ENCODE assay signal across 24 mouse cellular contexts in genomic region chr16:87676182-87676581, GRCm38 (mm10). TPM values are rescaled to one million over a fixed set of nuclear protein-coding genes. Genes with fewer than 3 reads are reported as not detected.
DNase-seq lines count a peak whose midpoint lies in the region; ATAC-seq and TF ChIP-seq lines count a peak whose summit lies in the region.
"Had no signal": no experiment of that assay in that cellular context is flagged by ENCODE, and none has a peak within 500 bp of the region (broad histone marks: within the 10 kb centered on the region; RNA-seq: fewer than 3 reads in every experiment).

No protein-coding gene starts in this region.

- DNase-seq in kidney, adult 11 months, result peak; percentile 81
- no peak for DNase-seq in lung, adult 18-20 months
- peak; percentile 29 for DNase-seq in kidney, postnatal 14 days
- DNase-seq in liver, postnatal 0 days, result peak; percentile 38
- no peak for DNase-seq in frontal cortex, adult 2 months (ENCODE audit: extremely low spot score in 1 of 2, low spot score in 1 of 2)
- DNase-seq: adrenal gland, adult 2 months; cerebellum, postnatal 14 days; gastrocnemius, postnatal 14 days; heart, adult 2 months; heart, postnatal 4 days; layer of hippocampus, adult 9-11 months; thymus, postnatal 14 days had no signal

- no peak overlapping the region for H3K9ac ChIP-seq in kidney, embryonic 14.5 days (ENCODE audit: low read depth, low read length)
- no peak overlapping the region for H3K9ac ChIP-seq in lung, embryonic 16.5 days (ENCODE audit: low read length)
- no peak overlapping the region for H3K9ac ChIP-seq in liver, postnatal 0 days (replicated peaks)
- H3K9ac ChIP-seq: forebrain, embryonic 12.5 days; heart, embryonic 15.5 days; limb, embryonic 12.5 days; lung, embryonic 15.5 days; neural tube, embryonic 15.5 days had no signal

- no peak for TF ChIP-seq CTCF in liver, postnatal 0 days (IDR thresholded peaks at IDR 0.05; ENCODE audit: low read depth)

- H3K36me3 ChIP-seq in kidney, embryonic 14.5 days (ENCODE audit: control insufficient read depth, insufficient read depth, low read length), result no peaks in the 10 kb centered on the region
- H3K36me3 ChIP-seq in lung, embryonic 16.5 days (ENCODE audit: control insufficient read depth, insufficient read depth, low read length), result no peaks in the 10 kb centered on the region
- H3K36me3 ChIP-seq in liver, postnatal 0 days (replicated peaks; ENCODE audit: insufficient read depth, low read length), result no peaks in the 10 kb centered on the region
- H3K36me3 ChIP-seq: embryonic facial prominence, embryonic 10.5 days; forebrain, embryonic 12.5 days; heart, embryonic 15.5 days; limb, embryonic 12.5 days; lung, embryonic 15.5 days; neural tube, embryonic 15.5 days had no signal

- ATAC-seq in kidney, embryonic 14.5 days (ENCODE audit: low FRiP score, low TSS enrichment), result no peak
- no peak for ATAC-seq in lung, embryonic 16.5 days (ENCODE audit: low read depth)
- peak; percentile 93 for ATAC-seq in liver, postnatal 0 days
- ATAC-seq: hindbrain, embryonic 16.5 days; midbrain, embryonic 16.5 days had no signal

- H3K27ac ChIP-seq in kidney, embryonic 14.5 days (ENCODE audit: low read depth, low read length), result no peak overlapping the region
- H3K27ac ChIP-seq in lung, embryonic 16.5 days (ENCODE audit: low read length), result peak overlapping the region; percentile 30; the same call in 1 of the 2 replicates
- 0 out of 2 replicates have a peak overlapping the region, but pooled peaks have one; percentile 23 for H3K27ac ChIP-seq in liver, postnatal 0 days (ENCODE audit: low read depth)
- H3K27ac ChIP-seq: embryonic facial prominence, embryonic 10.5 days; forebrain, embryonic 12.5 days; heart, adult 2 months; kidney, postnatal 0 days; limb, embryonic 12.5 days; lung, embryonic 15.5 days; neural tube, embryonic 15.5 days had no signal

- WGBS in kidney, embryonic 14.5 days, result 73% methylated on average over 10 of the region's 10 CpGs
- 48% methylated on average over 10 of the region's 10 CpGs for WGBS in lung, embryonic 16.5 days
- 58% methylated on average over 10 of the region's 10 CpGs for WGBS in liver, postnatal 0 days (ENCODE audit: insufficient replicate concordance)

- peak; percentile 71; the same call in 1 of the 2 replicates for TF ChIP-seq EP300 in liver, postnatal 0 days (IDR thresholded peaks at IDR 0.05; ENCODE audit: low read depth)

- H3K27me3 ChIP-seq in kidney, embryonic 14.5 days (ENCODE audit: control insufficient read depth, insufficient read depth, low read length), result no peaks in the 10 kb centered on the region
- H3K27me3 ChIP-seq in lung, embryonic 16.5 days (ENCODE audit: control insufficient read depth, insufficient read depth, low read depth, low read length), result no peaks in the 10 kb centered on the region
- H3K27me3 ChIP-seq in liver, postnatal 0 days (ENCODE audit: insufficient read depth, low read length), result no peaks in the 10 kb centered on the region
- H3K27me3 ChIP-seq: forebrain, embryonic 12.5 days; heart, embryonic 15.5 days; limb, embryonic 12.5 days; lung, embryonic 15.5 days; megakaryocyte, embryonic 14.5 days; neural tube, embryonic 15.5 days had no signal

- H3K4me1 ChIP-seq in kidney, embryonic 14.5 days (ENCODE audit: control insufficient read depth, insufficient read depth, low read length), result no peaks in the 10 kb centered on the region
- H3K4me1 ChIP-seq in lung, embryonic 16.5 days (replicated peaks; ENCODE audit: control insufficient read depth, insufficient read depth, low read length), result peaks cover 3% of the 10 kb centered on the region; the same call in 1 of the 2 replicates
- 0 out of 2 replicates have a peak, but pooled peaks cover 2% of the 10 kb centered on the region for H3K4me1 ChIP-seq in liver, postnatal 0 days (ENCODE audit: insufficient read depth)
- H3K4me1 ChIP-seq: forebrain, embryonic 12.5 days; limb, embryonic 12.5 days; neural tube, embryonic 15.5 days had no signal

- no peak overlapping the region for H3K4me3 ChIP-seq in kidney, embryonic 14.5 days (ENCODE audit: low read length)
- H3K4me3 ChIP-seq in lung, embryonic 16.5 days (ENCODE audit: low read length), result no peak overlapping the region
- H3K4me3 ChIP-seq in liver, postnatal 0 days (ENCODE audit: low read depth, low read length), result no peak overlapping the region
- H3K4me3 ChIP-seq: embryonic facial prominence, embryonic 10.5 days; forebrain, embryonic 12.5 days; heart, adult 2 months; heart, embryonic 15.5 days; limb, embryonic 12.5 days; lung, embryonic 15.5 days; megakaryocyte, embryonic 14.5 days; neural tube, embryonic 15.5 days had no signal

- no peak overlapping the region for H3K4me2 ChIP-seq in kidney, embryonic 14.5 days (replicated peaks; ENCODE audit: low read depth, low read length)
- H3K4me2 ChIP-seq in lung, embryonic 16.5 days (ENCODE audit: low read depth, low read length), result no peak overlapping the region
- H3K4me2 ChIP-seq in liver, postnatal 0 days (ENCODE audit: low read depth, low read length), result no peak overlapping the region
- H3K4me2 ChIP-seq: forebrain, embryonic 12.5 days; heart, embryonic 15.5 days; limb, embryonic 12.5 days; lung, embryonic 15.5 days; neural tube, embryonic 15.5 days had no signal

- no peaks in the 10 kb centered on the region for H3K9me3 ChIP-seq in kidney, embryonic 14.5 days (ENCODE audit: control insufficient read depth, low read length)
- H3K9me3 ChIP-seq in lung, embryonic 16.5 days (ENCODE audit: control insufficient read depth, low read length), result no peaks in the 10 kb centered on the region
- no peaks in the 10 kb centered on the region for H3K9me3 ChIP-seq in liver, postnatal 0 days (ENCODE audit: low read length)
- H3K9me3 ChIP-seq: embryonic facial prominence, embryonic 10.5 days; forebrain, embryonic 12.5 days; heart, embryonic 15.5 days; limb, embryonic 12.5 days; lung, embryonic 15.5 days; neural tube, embryonic 15.5 days had no signal

RNA-seq across cellular contexts. Expression of gene Bach1, which starts 22.6 kb away (rescaled TPM):
- polyA plus RNA-seq in kidney, embryonic 14.5 days (2014; fragmentation: Nextera tagmentation; extraction: Ambion mirVana), result 9.8 and 19.6 TPM in 2 replicates
- 7.8 and 8.8 TPM in 2 replicates for polyA plus RNA-seq in lung, embryonic 16.5 days (2015; fragmentation: Nextera tagmentation; extraction: Ambion mirVana)
- polyA plus RNA-seq in liver, postnatal 0 days (2015; fragmentation: Nextera tagmentation; extraction: Ambion mirVana), result 5.4 and 5.9 TPM in 2 replicates
- polyA plus RNA-seq in frontal cortex, adult 2 months (2012; rRNA removed), result 8.3 and 9.5 TPM in 2 replicates

Comparison
In these comparisons a context has a peak if more than half of its experiments do, and no peak if none do; other contexts are left out.
1. DNase-seq: peak in kidney, adult 11 months (single experiment), kidney, postnatal 14 days (single experiment) and liver, postnatal 0 days (single experiment); none in lung, adult 18-20 months (0 of 2) and frontal cortex, adult 2 months (0 of 2).